Mouse (Mus musculus) ES-E14 (cell line): Measurements from ENCODE around the gene Smim5. TPM values are rescaled to one million over a fixed set of nuclear protein-coding genes. Genes with fewer than 3 reads are reported as not detected.

Experiments
- DNase-seq: peaks from one replicate; pipeline ENCODE4 v3.0.0-alpha.2; 2013; ENCODE audit warnings: low read depth, low spot score
- H3K27ac ChIP-seq: 2 replicates; pipeline ENCODE4 v1.5.1; 2012; ENCODE audit warnings: low read depth, mild to moderate bottlenecking, low read length, moderate library complexity, mixed read lengths; ENCODE audit not compliant: poor library complexity, insufficient read depth, severe bottlenecking
- H3K36me3 ChIP-seq: 2 replicates; pipeline ENCODE4 v1.6.1; 2012; ENCODE audit warnings: mild to moderate bottlenecking, low read length, moderate library complexity, mixed read lengths; ENCODE audit not compliant: control insufficient read depth, poor library complexity, insufficient read depth, severe bottlenecking
- H3K4me1 ChIP-seq, 2 experiments: fragments of 150-350 bp in 1 of 2; sonication (generic) in 1 of 2; 2 replicates each; pipeline ENCODE4 v1.6.1; 2012; ENCODE audit warnings: low read length in 2 of 2, mild to moderate bottlenecking in 1 of 2, mixed read lengths in 1 of 2; ENCODE audit not compliant: control insufficient read depth in 2 of 2, insufficient read depth in 2 of 2, poor library complexity in 1 of 2
- H3K4me3 ChIP-seq, 2 experiments: fragments of 150-350 bp in 1 of 2; sonication (generic) in 1 of 2; 2 replicates each; pipeline ENCODE4 v1.5.1; 2012; ENCODE audit warnings: low read length in 2 of 2, low read depth in 1 of 2, mild to moderate bottlenecking in 1 of 2, mixed read lengths in 1 of 2; ENCODE audit not compliant: insufficient read depth in 1 of 2, poor library complexity in 1 of 2, severe bottlenecking in 1 of 2
- H3K9ac ChIP-seq: 2 replicates; pipeline ENCODE4 v1.6.1; 2012; ENCODE audit warnings: low read depth, mild to moderate bottlenecking, low read length, mixed read lengths; ENCODE audit not compliant: poor library complexity, insufficient read depth, severe bottlenecking
- H3K9me3 ChIP-seq: fragments of 150-350 bp; sonication (generic); 2 replicates; pipeline ENCODE4 v1.6.1; 2012; ENCODE audit warnings: low read depth, mild to moderate bottlenecking, low read length; ENCODE audit not compliant: control insufficient read depth, insufficient read depth
- CHD2 ChIP-seq: IDR thresholded peaks from 2 replicates; pipeline ENCODE4 v1.6.1; 2014; ENCODE audit warnings: mild to moderate bottlenecking, low read depth, low read length, inconsistent platforms
- HCFC1 ChIP-seq: IDR thresholded peaks from 2 replicates; pipeline ENCODE4 v1.6.1; 2012; ENCODE audit warnings: low read length, inconsistent platforms, borderline replicate concordance; ENCODE audit not compliant: insufficient read depth
- MAFK ChIP-seq: IDR thresholded peaks from 2 replicates; pipeline ENCODE4 v1.6.1; 2014; ENCODE audit warnings: mild to moderate bottlenecking, low read depth, low read length, inconsistent platforms; ENCODE audit not compliant: insufficient read depth
- ZC3H11A ChIP-seq: IDR thresholded peaks from 2 replicates; pipeline ENCODE4 v1.6.1; 2012; ENCODE audit warnings: low read depth, mild to moderate bottlenecking, inconsistent platforms, low read length, borderline replicate concordance
- ZNF384 ChIP-seq: IDR thresholded peaks from 2 replicates; pipeline ENCODE4 v1.6.1; 2012; ENCODE audit warnings: low read depth, low read length, inconsistent platforms
- in situ Hi-C, 2 experiments: fragments of 600-800 bp; cut with MboI; formaldehyde crosslinking; loops; one replicate each; pipeline ENCODE4 v1.15.1; 2025; ENCODE audit warnings: low sequenced_read_pairs in 2 of 2, inconsistent platforms in 1 of 2; ENCODE audit not compliant: unreplicated experiment in 2 of 2
- total RNA-seq: library from RNA; depleted of rRNA; stranded (reverse); fragments of 300-350 nt; gene quantifications from 2 replicates; pipeline ENCODE4 v1.2.3, GENCODE M21; 2012

The Smim5 gene
- total RNA-seq, 1 experiment: 0.67 TPM

- peak within 1 kb of the TSS; percentile 89 for H3K9ac ChIP-seq
- peak; percentile 99 for DNase-seq
- no peak within 1 kb of the TSS for H3K27ac ChIP-seq
- no peaks in the 10 kb centered on the region for H3K9me3 ChIP-seq
- in situ Hi-C loops: no loop called here
- peaks cover 7% of the 10 kb centered on the region; the same call in 1 of the 2 replicates for H3K36me3 ChIP-seq
- peak within 1 kb of the TSS; percentile 82 to 92 for H3K4me3 ChIP-seq
- H3K4me1 ChIP-seq: 0 out of 4 replicates have a peak, but pooled peaks cover 0 to 7% of the 10 kb centered on the region in 2 experiments
- TF ChIP-seq ZC3H11A: no peak
- peak; percentile 79 for TF ChIP-seq HCFC1
Observed at GRCm38 (mm10) chr11:115933108-115933746, 33.5 kb downstream of the Smim5 start, which contains the start of the genes Sap30bp and Recql5. Sap30bp (plus strand) TSS chr11:115933282. Recql5 (minus strand) TSS chr11:115933477.

- H3K27ac ChIP-seq: no peak overlapping the region
- peak overlapping the region; percentile 89 for H3K9ac ChIP-seq
- in situ Hi-C loops: no loop called here
- no peak for DNase-seq
- 0 out of 4 replicates have a peak, but pooled peaks cover 0 to 7% of the 10 kb centered on the region in 2 experiments for H3K4me1 ChIP-seq
- H3K4me3 ChIP-seq: peak overlapping the region; percentile 82 to 92
- TF ChIP-seq HCFC1 (no peak), MAFK (no peak), ZNF384 (no peak), ZC3H11A (no peak), CHD2 (no peak)
- peaks cover 5% of the 10 kb centered on the region for H3K36me3 ChIP-seq
- H3K9me3 ChIP-seq: no peaks in the 10 kb centered on the region
Observed at GRCm38 (mm10) chr11:115933747-115934110, 34.0 kb downstream of the Smim5 start.

- DNase-seq: no peak
- Histone ChIP-seq H3K9me3 (no peaks in the 10 kb centered on the region), H3K36me3 (peaks cover 21% of the 10 kb centered on the region), H3K4me1 (peaks cover 2% of the 10 kb centered on the region in 2 experiments; a peak in 1 of 4 replicates), H3K27ac (no peak overlapping the region), H3K9ac (no peak overlapping the region), H3K4me3 (no peak overlapping the region)
- no peak for TF ChIP-seq ZC3H11A
- no peak for TF ChIP-seq CHD2
- no peak for TF ChIP-seq MAFK
- TF ChIP-seq ZNF384: no peak
- no peak for TF ChIP-seq HCFC1
- in situ Hi-C loops: loop anchor here in 1 of 2 experiments (5.0 kb wide), 1 partner anchor 57 kb away; no protein-coding TSS in a partner anchor
Observed at GRCm38 (mm10) chr11:115939690-115940329, 40.0 kb downstream of the Smim5 start.

- Histone ChIP-seq H3K4me1 (peaks cover 2 to 7% of the 10 kb centered on the region in 2 experiments; a peak in 2 of 4 replicates), H3K36me3 (peaks cover 26% of the 10 kb centered on the region), H3K27ac (no peak overlapping the region), H3K9me3 (no peaks in the 10 kb centered on the region), H3K9ac (no peak overlapping the region), H3K4me3 (no peak overlapping the region)
- DNase-seq: no peak
- TF ChIP-seq ZNF384: no peak
- no peak for TF ChIP-seq ZC3H11A
- no peak for TF ChIP-seq HCFC1
- no peak for TF ChIP-seq CHD2
- in situ Hi-C loops: loop anchor here in 1 of 2 experiments (5.0 kb wide), 1 partner anchor 55 kb away; no protein-coding TSS in a partner anchor
Observed at GRCm38 (mm10) chr11:115941980-115942379, 42.2 kb downstream of the Smim5 start.
